Mouse (Mus musculus): Measurements from ENCODE around the gene Zswim8. TPM values are rescaled to one million over a fixed set of nuclear protein-coding genes. Genes with fewer than 3 reads are reported as not detected.
A peak's percentile ranks its signal among the peaks of the same experiment; 100 is the strongest.
"Not testable (repeated sequence)": the region's sequence is repeated elsewhere in the genome, so short reads cannot be mapped to it uniquely, and the experiment has no call there.

Gene Zswim8
- polyA plus RNA-seq, 1 experiment = 177 TPM

DNA sequence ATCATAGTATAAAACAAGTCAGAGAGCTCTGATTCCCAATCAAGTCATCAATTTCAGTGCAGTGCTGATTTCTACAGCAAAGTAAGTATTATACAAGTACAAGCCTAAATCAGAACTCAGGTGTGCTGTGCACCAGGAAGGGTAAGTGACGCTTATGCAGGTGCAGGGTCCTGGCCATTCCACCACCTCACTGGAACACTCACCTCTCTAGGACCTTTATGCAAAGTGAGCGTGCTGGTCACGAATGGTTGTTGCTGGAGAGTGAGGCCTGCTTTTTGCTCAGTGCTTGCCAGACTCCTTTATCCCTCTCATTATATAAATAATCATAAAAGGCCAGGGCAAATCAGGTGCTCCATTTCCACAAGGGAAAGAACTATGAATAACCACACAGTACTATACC, 7.0 kb upstream of the Zswim8 start:
- Histone ChIP-seq H3K27ac (ENCODE audit: insufficient read depth, low read length) (no peak overlapping the region), H3K27me3 (ENCODE audit: control insufficient read depth, insufficient read depth, low read length) (no peaks in the 10 kb centered on the region), H3K36me3 (ENCODE audit: control insufficient read depth, insufficient read depth, low read length) (no peaks in the 10 kb centered on the region), H3K4me1 (ENCODE audit: control insufficient read depth, insufficient read depth, insufficient read length) (peaks cover 11% of the 10 kb centered on the region; the same call in 1 of the 2 replicates), H3K4me3 (ENCODE audit: extremely low read depth, insufficient read depth, insufficient read length) (no peak overlapping the region)
- TF ChIP-seq POLR2A (IDR thresholded peaks at IDR 0.05; ENCODE audit: low read depth, low read length) = no peak
- TF ChIP-seq CTCF (IDR thresholded peaks at IDR 0.05; ENCODE audit: extremely low read depth, insufficient read depth, insufficient read length, insufficient replicate concordance) = no peak
- DNase-seq (ENCODE audit: low read depth in 1 of 2, low spot score in 2 of 2) = no peak
- 87% methylated on average over 3 of the region's 3 CpGs for WGBS

DNA sequence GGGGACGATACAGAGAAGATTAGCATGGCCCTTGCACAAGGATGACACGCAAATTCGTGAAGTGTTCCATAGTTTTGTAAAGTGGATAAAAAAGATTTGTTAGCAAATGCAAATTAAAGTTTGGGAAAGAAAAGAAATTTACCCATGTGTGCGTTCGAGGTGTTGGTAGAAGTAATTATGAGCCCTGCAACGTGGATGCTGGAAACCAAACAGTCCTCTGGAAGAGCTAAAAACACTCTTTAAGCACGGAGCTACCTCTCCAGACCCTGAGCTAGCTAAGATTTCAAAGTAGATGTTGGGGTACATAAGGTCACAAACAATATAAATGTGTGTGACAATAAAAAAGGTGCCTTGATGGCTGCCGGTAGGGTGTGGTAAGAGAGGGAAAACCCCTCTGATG, 5.8 kb upstream of the Zswim8 start:
- 83% methylated on average over 8 of the region's 8 CpGs for WGBS
- TF ChIP-seq POLR2A (IDR thresholded peaks at IDR 0.05; ENCODE audit: low read depth, low read length) = no peak
- TF ChIP-seq CTCF (IDR thresholded peaks at IDR 0.05; ENCODE audit: extremely low read depth, insufficient read depth, insufficient read length, insufficient replicate concordance) = no peak
- Histone ChIP-seq H3K4me3 (ENCODE audit: extremely low read depth, insufficient read depth, insufficient read length) (no peak overlapping the region), H3K36me3 (ENCODE audit: control insufficient read depth, insufficient read depth, low read length) (no peaks in the 10 kb centered on the region), H3K27me3 (ENCODE audit: control insufficient read depth, insufficient read depth, low read length) (no peaks in the 10 kb centered on the region), H3K27ac (ENCODE audit: insufficient read depth, low read length) (no peak overlapping the region), H3K4me1 (ENCODE audit: control insufficient read depth, insufficient read depth, insufficient read length) (peaks cover 6% of the 10 kb centered on the region; the same call in 1 of the 2 replicates)
- DNase-seq (ENCODE audit: low read depth in 1 of 2, low spot score in 2 of 2) = no peak

DNA sequence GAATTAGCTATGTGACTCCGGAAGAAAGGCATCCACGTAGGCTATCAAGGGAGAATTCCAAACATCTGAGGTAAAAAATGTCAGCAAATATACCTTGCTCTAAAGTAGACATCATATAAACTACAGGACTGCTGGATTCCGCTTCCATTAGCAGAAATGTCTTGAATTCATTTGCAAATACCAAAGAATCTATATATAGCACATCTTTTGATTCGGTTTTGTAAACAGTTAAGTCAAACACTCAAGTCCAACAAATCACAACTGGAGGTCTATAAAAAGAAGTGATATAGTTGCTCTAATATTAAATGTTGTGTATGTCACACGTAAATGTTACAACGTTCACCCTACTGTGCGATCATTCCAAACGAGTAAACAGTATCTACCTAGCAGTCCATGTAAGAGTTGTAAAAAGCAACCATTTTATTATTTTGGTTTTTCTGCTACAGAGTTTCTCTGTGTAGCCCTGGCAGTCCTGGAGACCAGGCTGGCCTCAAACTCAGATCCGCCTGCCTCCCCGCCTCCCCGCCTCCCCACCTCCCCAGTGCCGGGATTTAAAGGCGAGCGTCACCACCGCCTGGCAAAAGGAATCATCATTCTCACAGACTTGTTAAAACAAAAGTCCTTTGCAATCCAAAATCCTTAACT, 5.1 kb upstream of the Zswim8 start:
- Histone ChIP-seq H3K4me1 (ENCODE audit: control insufficient read depth, insufficient read depth, insufficient read length) (peaks cover 2% of the 10 kb centered on the region; the same call in 1 of the 2 replicates), H3K27me3 (ENCODE audit: control insufficient read depth, insufficient read depth, low read length) (no peaks in the 10 kb centered on the region), H3K27ac (ENCODE audit: insufficient read depth, low read length) (peak overlapping the region; percentile 70), H3K4me3 (ENCODE audit: extremely low read depth, insufficient read depth, insufficient read length) (peak overlapping the region; percentile 97), H3K36me3 (ENCODE audit: control insufficient read depth, insufficient read depth, low read length) (no peaks in the 10 kb centered on the region)
- no peak for TF ChIP-seq CTCF (IDR thresholded peaks at IDR 0.05; ENCODE audit: extremely low read depth, insufficient read depth, insufficient read length, insufficient replicate concordance)
- TF ChIP-seq POLR2A (IDR thresholded peaks at IDR 0.05; ENCODE audit: low read depth, low read length) = no peak
- DNase-seq (ENCODE audit: low read depth in 1 of 2, low spot score in 2 of 2) = no peak
- 13% methylated on average over 15 of the region's 15 CpGs for WGBS

DNA sequence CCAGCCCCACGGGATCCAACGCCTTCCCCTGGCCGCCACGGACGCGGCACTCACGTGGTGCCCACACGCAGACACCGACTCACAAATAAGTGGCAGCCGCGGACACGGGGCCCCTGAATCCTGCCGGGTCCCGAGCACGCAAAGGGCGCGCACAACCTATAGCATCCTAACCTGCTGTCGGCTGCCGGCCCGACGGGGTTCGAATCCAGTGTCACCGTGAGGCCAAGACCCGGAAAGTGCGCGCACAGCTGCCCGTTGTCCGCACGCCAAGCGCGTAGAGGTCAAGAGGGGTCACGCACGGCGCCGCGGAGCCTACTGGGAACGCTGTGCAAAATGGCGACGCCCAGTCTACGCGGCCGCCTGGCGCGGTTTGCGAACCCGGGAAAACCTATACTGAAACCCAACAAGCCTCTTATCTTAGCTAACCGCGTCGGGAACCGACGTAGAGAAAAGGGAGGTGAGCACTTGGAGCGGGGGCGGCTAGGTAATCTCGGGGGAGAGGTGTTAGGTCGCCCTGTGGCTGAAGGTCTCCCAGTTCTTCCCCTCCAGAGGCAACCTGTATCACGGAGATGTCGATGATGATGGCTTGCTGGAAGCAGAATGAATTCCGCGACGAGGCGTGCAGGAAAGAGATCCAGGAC, 4.5 kb upstream of the Zswim8 start, which contains the start of gene Chchd1:
Gene Chchd1 (plus strand): TSS at position 266 of the 641 bp plus-strand sequence.
- H3K36me3 ChIP-seq (ENCODE audit: control insufficient read depth, insufficient read depth, low read length) = no peaks in the 10 kb centered on the region
- no peaks in the 10 kb centered on the region for H3K27me3 ChIP-seq (ENCODE audit: control insufficient read depth, insufficient read depth, low read length)
- peak within 1 kb of the TSS; percentile 97 for H3K4me3 ChIP-seq (ENCODE audit: extremely low read depth, insufficient read depth, insufficient read length)
- TF ChIP-seq CTCF (IDR thresholded peaks at IDR 0.05; ENCODE audit: extremely low read depth, insufficient read depth, insufficient read length, insufficient replicate concordance) (no peak), POLR2A (IDR thresholded peaks at IDR 0.05; ENCODE audit: low read depth, low read length) (peak; percentile 49)
- DNase-seq (ENCODE audit: low read depth in 1 of 2, low spot score in 2 of 2) = peak; percentile 51 to 87
- H3K4me1 ChIP-seq (ENCODE audit: control insufficient read depth, insufficient read depth, insufficient read length) = no peaks in the 10 kb centered on the region; the same call in 1 of the 2 replicates
- peak within 1 kb of the TSS; percentile 80 for H3K27ac ChIP-seq (ENCODE audit: insufficient read depth, low read length)
- under 1% methylated on average over 61 of the region's 61 CpGs for WGBS

DNA sequence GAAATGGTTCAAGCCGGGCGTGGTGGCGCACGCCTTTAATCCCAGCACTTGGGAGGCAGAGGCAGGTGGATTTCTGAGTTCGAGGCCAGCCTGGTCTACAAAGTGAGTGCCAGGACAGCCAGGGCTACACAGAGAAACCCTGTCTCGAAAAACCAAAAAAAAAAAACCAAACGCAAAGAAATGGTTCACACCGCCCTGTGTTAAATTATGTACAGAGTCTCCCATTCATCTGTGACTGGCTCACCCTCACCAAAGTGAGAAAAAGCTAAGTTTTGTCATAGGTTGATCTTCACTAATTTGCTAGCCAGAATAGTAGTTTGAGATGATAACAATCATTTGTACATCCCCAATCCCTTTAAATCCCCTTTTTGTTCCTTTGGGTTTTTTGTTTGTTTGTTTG, 3.9 kb upstream of the Zswim8 start:
- H3K4me1 ChIP-seq (ENCODE audit: control insufficient read depth, insufficient read depth, insufficient read length); DNase-seq (ENCODE audit: low read depth in 1 of 2, low spot score in 2 of 2); H3K36me3 ChIP-seq (ENCODE audit: control insufficient read depth, insufficient read depth, low read length); H3K27me3 ChIP-seq (ENCODE audit: control insufficient read depth, insufficient read depth, low read length): not testable (repeated sequence)
- WGBS = 6% methylated on average over 8 of the region's 8 CpGs
- peak overlapping the region; percentile 97 for H3K4me3 ChIP-seq (ENCODE audit: extremely low read depth, insufficient read depth, insufficient read length)
- peak overlapping the region; percentile 80 for H3K27ac ChIP-seq (ENCODE audit: insufficient read depth, low read length)

DNA sequence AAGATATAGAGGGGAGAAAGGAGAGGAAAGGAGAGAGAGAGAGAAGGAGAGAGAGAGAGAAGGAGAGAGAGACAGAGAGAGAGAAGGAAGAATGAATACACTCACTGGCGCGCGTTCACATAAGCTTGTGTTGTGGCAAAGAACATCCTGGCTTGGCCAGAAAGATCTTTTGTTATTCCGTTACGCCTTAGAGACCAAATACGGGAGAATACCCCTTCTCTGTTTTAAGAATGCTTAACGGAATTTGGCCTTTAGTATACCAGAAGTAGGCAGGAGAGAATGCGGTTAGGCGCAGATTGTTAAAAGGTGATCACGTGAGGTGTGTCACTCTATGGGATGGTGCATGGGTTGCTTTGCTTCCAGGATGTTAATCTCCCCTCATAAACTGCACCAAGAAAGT, 887 bp downstream of the Zswim8 start:
- Histone ChIP-seq H3K27ac (ENCODE audit: insufficient read depth, low read length) (peak overlapping the region; percentile 59; the same call in 1 of the 2 replicates), H3K4me3 (ENCODE audit: extremely low read depth, insufficient read depth, insufficient read length) (peak overlapping the region; percentile 89), H3K4me1 (ENCODE audit: control insufficient read depth, insufficient read depth, insufficient read length) (no peaks in the 10 kb centered on the region; the same call in 1 of the 2 replicates), H3K27me3 (ENCODE audit: control insufficient read depth, insufficient read depth, low read length) (no peaks in the 10 kb centered on the region), H3K36me3 (ENCODE audit: control insufficient read depth, insufficient read depth, low read length) (peaks cover 18% of the 10 kb centered on the region)
- 4% methylated on average over 10 of the region's 10 CpGs for WGBS
- TF ChIP-seq CTCF (IDR thresholded peaks at IDR 0.05; ENCODE audit: extremely low read depth, insufficient read depth, insufficient read length, insufficient replicate concordance) (no peak), POLR2A (IDR thresholded peaks at IDR 0.05; ENCODE audit: low read depth, low read length) (no peak)
- no peak for DNase-seq (ENCODE audit: low read depth in 1 of 2, low spot score in 2 of 2)

DNA sequence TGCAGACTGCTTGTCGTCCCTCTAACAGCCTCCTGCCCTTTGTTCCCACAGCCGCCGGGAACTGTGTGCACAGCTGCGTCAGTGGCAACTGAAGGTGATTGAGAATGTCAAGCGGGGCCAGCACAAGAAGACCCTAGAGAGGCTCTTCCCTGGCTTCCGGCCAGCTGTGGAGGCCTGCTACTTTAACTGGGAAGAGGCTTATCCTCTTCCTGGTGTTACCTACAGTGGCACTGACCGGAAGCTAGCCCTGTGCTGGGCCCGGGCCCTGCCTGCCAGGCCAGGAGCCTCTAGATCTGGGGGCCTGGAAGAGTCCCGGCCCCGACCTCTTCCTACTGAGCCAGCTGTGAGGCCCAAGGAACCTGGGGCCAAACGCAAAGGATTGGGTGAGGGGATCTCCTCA, 6.5 kb downstream of the Zswim8 start:
- WGBS = 93% methylated on average over 11 of the region's 11 CpGs
- Histone ChIP-seq H3K27ac (ENCODE audit: insufficient read depth, low read length) (no peak overlapping the region), H3K4me3 (ENCODE audit: extremely low read depth, insufficient read depth, insufficient read length) (no peak overlapping the region), H3K36me3 (ENCODE audit: control insufficient read depth, insufficient read depth, low read length) (peaks cover 55% of the 10 kb centered on the region), H3K4me1 (ENCODE audit: control insufficient read depth, insufficient read depth, insufficient read length) (no peaks in the 10 kb centered on the region; the same call in 1 of the 2 replicates), H3K27me3 (ENCODE audit: control insufficient read depth, insufficient read depth, low read length) (no peaks in the 10 kb centered on the region)
- DNase-seq (ENCODE audit: low read depth in 1 of 2, low spot score in 2 of 2) = no peak
- TF ChIP-seq CTCF (IDR thresholded peaks at IDR 0.05; ENCODE audit: extremely low read depth, insufficient read depth, insufficient read length, insufficient replicate concordance) = no peak
- TF ChIP-seq POLR2A (IDR thresholded peaks at IDR 0.05; ENCODE audit: low read depth, low read length) = no peak

Measured in spleen, adult 2 months (tissue).